Mouse (Mus musculus): ENCODE measurements around the gene Spata7.
A peak's percentile ranks its signal among the peaks of the same experiment; 100 is the strongest.

The Spata7 gene

DNA sequence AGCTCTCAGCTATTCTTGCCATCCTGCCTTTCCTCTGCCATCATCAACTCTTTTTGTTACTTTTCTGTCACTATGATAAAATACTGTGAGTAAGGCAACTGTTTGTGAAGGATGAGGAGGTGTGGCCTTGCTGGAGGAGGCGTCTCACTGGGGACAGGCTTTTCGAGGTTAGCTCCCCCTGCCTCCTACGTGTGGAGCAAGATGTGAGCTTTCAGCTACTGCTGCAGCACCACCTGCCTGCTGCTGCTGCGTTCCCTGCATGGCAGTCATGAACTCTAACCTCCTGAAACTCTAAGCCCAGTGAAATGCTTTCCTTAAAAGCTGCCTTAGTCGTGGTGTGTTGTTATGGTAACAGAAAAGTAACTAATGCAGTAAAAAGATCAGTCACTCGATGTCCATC, 45.9 kb downstream of the Spata7 start:
- DNase-seq (ENCODE audit: low read depth) = no peak

DNA sequence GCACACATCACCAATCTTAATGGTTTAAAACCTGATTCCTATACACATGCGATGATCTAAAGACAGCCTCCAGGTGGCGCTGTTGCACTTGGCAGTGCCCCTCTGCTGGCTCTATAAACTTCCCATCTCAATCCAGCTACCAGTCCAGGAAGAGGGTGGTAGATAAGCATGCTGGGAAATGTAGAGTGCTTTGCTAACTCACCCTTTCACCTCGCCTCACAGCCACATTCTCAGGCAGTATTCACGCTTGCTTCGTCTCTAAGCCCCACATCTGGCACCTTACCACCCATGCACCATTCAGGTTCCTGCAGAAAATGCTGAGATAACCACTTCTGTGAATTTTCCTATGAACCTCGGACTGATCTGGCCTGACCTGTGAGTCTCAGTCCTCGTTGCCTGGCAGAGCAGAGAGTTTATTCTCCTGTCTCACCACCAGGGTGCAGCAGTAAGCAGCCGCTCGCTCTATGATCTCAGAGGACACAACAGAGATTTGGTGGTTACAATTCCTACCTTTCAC, 46.7 kb downstream of the Spata7 start:
- peak; percentile 56 for DNase-seq (ENCODE audit: low read depth)

- no peak for DNase-seq (ENCODE audit: low read depth)
These were observed 48.9 kb downstream of the Spata7 start for GRCm38 (mm10) chr12:98676861-98677260.

DNA sequence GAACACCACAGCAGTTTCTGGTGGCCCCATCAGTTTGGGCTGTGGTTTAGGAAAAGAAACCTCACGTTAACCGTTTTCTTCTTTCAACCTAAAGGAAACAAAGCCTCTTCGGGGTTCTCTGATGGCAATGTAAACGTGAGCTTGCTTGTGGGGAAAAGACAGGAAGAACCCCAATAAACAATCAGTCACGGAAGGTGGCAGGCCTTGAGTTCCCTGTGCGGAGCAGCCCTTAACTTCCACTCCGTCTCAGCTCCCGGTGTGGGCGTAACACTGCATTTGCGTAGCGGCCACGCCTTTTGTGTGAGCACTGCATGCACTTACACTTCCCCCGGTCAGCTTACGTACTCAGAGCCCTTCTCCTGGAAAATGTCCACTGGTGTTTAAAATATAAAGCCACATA, 49.4 kb downstream of the Spata7 start:
- peak; percentile 5 for DNase-seq (ENCODE audit: low read depth)

DNA sequence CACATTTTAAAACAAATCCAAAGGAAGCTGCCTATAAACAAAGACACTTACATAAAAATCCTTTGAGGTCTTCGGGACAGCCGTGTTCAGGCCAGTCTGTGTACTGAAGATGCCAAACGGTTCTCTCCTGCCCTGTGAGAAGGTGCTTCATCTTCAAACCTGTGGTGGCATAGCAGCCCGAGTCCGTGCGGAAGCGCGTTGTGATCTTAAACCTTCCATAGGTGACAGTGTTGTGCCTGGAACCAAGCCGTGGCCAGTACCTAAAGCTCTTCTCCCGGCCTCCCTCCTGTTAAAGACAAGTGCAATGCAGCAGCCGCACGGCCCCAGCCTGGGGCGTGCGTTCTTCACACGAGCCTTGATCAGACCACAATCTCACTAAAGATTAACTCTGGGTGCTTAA, 51.9 kb downstream of the Spata7 start:
- no peak for DNase-seq (ENCODE audit: low read depth)

- DNase-seq (ENCODE audit: low read depth) = no peak
These were observed 54.2 kb downstream of the Spata7 start for GRCm38 (mm10) chr12:98682196-98682595.

GRCm38 (mm10) chr12:98683171-98683570, 55.2 kb downstream of the Spata7 start:
- no peak for DNase-seq (ENCODE audit: low read depth)

DNA sequence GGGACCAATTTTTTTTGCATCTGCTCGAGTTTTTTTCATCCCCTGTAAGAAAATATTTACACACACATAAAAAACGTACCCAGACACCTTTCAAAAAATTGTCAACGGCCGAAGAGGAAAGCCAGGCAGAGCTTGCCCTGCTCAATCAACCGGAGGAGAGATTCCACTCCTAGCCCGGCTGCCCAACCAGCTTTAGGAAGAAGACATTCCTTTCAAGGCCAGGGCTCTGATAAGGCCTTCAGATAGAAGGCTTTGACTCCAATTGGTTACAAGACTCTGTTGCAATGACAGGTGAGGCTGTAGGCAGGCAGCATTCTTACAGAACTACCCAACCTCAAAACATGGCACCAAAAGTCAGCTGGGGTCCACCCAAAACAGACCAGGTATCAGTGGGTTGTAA, 55.6 kb downstream of the Spata7 start:
- DNase-seq (ENCODE audit: low read depth) = no peak

DNA sequence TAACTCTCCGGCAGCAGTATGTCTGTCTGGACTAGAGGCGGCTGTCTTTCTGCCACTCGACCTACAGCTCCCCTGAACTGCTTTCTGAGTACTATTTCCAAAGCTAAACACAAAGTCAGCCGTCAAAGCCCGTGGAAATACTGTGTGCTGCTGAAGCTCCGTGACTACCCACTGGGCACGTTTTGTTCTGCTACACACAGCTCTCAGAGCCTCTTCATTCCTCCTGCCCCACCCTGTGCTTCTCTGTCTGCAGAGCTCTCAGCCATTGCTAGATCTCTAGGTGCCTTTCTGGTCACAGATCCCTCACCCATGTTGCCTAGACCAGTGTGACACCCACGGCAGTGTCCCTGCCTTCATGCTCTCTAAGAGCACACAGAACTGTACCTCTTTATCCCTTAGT, 62.3 kb downstream of the Spata7 start:
- no peak for DNase-seq (ENCODE audit: low read depth)

DNA sequence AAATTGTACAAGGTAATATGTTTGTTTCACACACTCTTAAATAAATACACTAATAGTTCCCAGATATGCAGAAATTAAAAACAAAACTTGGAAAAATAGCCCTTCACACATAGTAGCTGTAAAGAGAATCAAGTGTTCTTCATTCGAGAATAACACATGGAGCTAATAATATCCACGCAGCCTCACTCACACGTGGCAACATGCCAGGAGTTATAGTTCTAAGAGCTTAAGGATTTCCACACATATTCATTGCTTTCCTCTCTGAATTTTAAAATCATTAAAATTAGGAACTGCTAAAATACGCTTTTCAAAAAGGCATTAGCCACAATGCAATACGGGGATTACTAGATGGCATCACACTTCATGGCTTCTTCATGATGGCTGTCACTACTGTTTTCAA, 69.2 kb downstream of the Spata7 start:
- no peak for DNase-seq (ENCODE audit: low read depth)

GRCm38 (mm10) chr12:98701564-98701963, 73.6 kb downstream of the Spata7 start:
- no peak for DNase-seq (ENCODE audit: low read depth)

DNA sequence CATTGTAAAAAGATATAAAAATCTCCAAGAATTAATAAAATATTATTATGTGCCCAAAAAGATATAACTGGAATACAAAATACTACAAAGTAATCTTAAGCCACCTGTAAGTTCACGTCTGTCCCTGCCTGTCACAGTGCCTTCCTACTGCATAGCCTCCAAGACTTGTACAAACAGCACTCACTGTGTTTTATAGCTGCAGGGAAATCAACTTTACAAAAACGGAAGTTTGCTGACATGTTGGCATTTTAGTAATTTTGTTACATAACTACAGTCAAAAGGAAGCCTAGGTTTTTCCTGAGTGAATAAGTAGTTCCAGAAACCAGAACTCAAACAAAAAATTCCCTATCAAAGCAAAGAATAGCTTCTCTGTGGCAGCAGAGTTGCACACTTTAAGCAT, 75.6 kb downstream of the Spata7 start:
- DNase-seq (ENCODE audit: low read depth) = no peak

GRCm38 (mm10) chr12:98703961-98704360, 76.0 kb downstream of the Spata7 start:
- no peak for DNase-seq (ENCODE audit: low read depth)

DNA sequence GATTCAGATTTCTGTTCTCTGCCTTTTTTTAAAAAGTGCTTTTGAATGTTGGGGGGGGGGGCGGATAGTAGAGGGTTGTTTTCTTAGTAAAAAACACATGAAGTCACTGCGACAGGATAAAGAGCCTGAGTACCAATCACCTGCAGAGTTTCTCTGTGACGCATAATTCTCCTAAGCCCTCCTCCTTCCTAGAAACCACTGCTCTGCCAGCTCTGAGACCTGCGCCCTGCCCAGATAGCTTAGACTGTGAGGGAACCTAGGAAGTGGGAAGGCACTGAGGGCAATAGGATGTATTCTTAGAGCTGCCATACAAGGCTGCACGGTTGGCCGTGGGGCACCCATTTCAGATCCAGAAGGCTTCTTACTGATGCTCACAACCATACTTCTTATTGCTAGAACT, 84.9 kb downstream of the Spata7 start:
- DNase-seq (ENCODE audit: low read depth) = no peak

- DNase-seq (ENCODE audit: low read depth) = no peak
These were observed 85.7 kb downstream of the Spata7 start for GRCm38 (mm10) chr12:98713621-98714103.

DNA sequence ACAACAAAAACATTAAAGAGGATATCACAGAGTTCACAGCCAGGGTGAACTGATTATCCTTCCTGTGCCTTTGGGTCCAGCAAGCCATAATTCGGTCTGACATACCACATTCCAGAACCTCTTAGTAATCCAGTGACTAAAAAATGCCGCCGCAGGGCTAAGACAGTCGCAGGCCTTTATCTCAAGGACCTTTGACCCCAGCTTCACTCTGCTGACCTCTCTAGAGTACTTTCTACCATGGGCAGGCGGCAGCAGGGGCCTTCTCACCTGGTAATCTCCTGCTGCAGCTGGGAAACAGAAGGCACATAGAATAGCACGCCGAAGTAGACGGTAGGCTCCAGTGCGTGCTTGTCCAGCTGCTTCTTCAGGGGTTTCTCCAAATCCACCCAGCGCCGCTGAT, 86.8 kb downstream of the Spata7 start:
- DNase-seq (ENCODE audit: low read depth) = no peak

GRCm38 (mm10) chr12:98716142-98716541, 88.2 kb downstream of the Spata7 start:
- no peak for DNase-seq (ENCODE audit: low read depth)

Data from c-Kit-positive CD71-positive TER-119-negative erythroid progenitor cells, embryonic 14.5 days (primary cell).